Mouse (Mus musculus): ENCODE data around the gene Gm28230. TPM values are rescaled to one million over a fixed set of nuclear protein-coding genes. Genes with fewer than 3 reads are reported as not detected.

The Gm28230 gene
- polyA plus RNA-seq, 1 experiment from 2014 or later: not detected

DNA sequence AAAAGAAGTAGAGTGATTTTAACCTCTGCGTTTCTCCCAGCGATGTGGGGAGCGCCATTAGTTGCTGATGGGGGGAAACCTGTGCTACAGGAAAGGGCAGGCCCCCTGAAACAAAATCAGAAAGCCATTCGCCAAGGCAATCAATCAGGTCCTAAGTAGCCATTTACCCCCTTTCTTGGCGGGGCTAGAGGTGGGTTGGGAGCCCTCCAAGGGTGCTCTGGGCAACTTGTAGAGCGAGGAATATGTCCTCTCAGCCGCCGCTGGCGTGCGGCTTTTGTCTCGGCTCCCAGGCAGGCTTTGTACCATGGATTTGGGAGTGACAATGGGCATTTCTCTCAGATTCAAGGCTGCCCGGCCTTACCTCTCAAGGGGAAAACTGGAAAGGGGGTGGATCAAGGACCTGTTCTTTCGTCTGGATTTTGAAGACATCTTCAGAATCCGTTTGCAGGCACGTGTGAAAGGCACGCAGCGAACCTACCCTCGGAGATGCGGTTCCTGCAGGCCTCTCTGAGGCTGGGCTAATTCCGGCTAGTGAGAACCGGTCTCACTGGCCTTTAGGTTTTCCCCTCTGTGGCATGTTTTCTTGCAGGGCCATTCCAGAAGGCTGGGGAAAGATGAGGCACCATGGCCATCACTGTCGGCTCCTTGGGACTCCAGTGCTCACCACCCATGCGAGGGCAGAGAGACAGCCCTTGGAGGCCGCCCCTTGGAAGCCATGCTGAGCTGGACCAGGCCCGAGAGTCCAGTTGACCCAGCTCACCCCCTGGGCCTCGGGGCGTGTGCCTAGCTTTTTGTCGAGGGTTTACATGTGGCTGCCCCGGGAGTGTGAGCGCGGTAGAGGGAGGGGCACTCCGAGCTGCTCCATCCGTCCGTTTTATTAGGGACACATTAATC is 29.8 kb upstream of the Gm28230 start:
- Histone ChIP-seq H3K27me3 (replicated peaks; ENCODE audit: control insufficient read depth, insufficient read depth, low read length) (peaks cover 94% of the 10 kb centered on the region), H3K4me2 (ENCODE audit: low read depth, low read length) (0 out of 2 replicates have a peak overlapping the region, but pooled peaks have one; percentile 16), H3K27ac (ENCODE audit: low read length) (no peak overlapping the region), H3K36me3 (ENCODE audit: control insufficient read depth, insufficient read depth, low read length) (no peaks in the 10 kb centered on the region), H3K4me1 (ENCODE audit: control insufficient read depth, insufficient read depth, low read length) (peaks cover 4% of the 10 kb centered on the region; the same call in 1 of the 2 replicates), H3K4me3 (ENCODE audit: low read length) (no peak overlapping the region), H3K9ac (ENCODE audit: low read depth, low read length) (peak overlapping the region; percentile 45; the same call in 1 of the 2 replicates), H3K9me3 (ENCODE audit: control insufficient read depth, low read length) (no peaks in the 10 kb centered on the region)
- no peak for ATAC-seq
- WGBS: 5% methylated on average over 34 of the region's 34 CpGs

DNA sequence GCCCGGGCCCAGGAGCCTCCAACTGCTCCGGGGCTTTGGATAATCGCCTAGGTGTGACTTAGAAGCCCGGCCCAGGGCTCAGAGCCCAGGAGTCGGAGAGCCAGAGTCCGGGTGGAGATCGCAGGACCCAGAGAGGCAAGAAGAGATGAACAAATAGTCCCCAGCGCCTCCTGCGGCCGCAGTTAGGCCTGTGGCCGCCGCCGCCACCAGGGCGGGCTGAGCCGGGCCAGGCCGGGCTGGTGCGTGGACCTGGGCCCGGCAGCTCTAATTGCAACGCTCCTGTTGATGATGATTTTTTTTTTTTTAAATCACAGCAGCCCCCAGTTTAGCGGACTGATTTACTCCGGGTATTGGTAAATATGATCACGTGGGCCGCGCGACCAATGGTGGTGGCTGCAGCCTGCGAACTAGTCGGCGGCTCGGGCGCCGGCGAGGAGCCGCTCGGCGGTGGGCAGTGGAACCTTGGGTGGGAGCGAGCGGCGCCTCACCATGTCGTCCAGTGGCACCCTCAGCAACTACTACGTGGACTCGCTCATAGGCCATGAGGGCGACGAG is 28.9 kb upstream of the Gm28230 start, which contains the start of gene Hoxd9:
TSS of gene Hoxd9 (plus strand) at position 161 of the 555 bp plus-strand sequence.
- Histone ChIP-seq H3K4me1 (ENCODE audit: control insufficient read depth, insufficient read depth, low read length) (peaks cover 4% of the 10 kb centered on the region; the same call in 1 of the 2 replicates), H3K36me3 (ENCODE audit: control insufficient read depth, insufficient read depth, low read length) (no peaks in the 10 kb centered on the region), H3K4me3 (ENCODE audit: low read length) (peak within 1 kb of the TSS; percentile 48), H3K9me3 (ENCODE audit: control insufficient read depth, low read length) (no peaks in the 10 kb centered on the region), H3K27ac (ENCODE audit: low read length) (peak within 1 kb of the TSS; percentile 37; the same call in 1 of the 2 replicates), H3K9ac (ENCODE audit: low read depth, low read length) (peak within 1 kb of the TSS; percentile 62), H3K4me2 (ENCODE audit: low read depth, low read length) (peak within 1 kb of the TSS; percentile 67), H3K27me3 (replicated peaks; ENCODE audit: control insufficient read depth, insufficient read depth, low read length) (peaks cover 88% of the 10 kb centered on the region)
- under 1% methylated on average over 43 of the region's 43 CpGs for WGBS
- peak; percentile 62 for ATAC-seq

DNA sequence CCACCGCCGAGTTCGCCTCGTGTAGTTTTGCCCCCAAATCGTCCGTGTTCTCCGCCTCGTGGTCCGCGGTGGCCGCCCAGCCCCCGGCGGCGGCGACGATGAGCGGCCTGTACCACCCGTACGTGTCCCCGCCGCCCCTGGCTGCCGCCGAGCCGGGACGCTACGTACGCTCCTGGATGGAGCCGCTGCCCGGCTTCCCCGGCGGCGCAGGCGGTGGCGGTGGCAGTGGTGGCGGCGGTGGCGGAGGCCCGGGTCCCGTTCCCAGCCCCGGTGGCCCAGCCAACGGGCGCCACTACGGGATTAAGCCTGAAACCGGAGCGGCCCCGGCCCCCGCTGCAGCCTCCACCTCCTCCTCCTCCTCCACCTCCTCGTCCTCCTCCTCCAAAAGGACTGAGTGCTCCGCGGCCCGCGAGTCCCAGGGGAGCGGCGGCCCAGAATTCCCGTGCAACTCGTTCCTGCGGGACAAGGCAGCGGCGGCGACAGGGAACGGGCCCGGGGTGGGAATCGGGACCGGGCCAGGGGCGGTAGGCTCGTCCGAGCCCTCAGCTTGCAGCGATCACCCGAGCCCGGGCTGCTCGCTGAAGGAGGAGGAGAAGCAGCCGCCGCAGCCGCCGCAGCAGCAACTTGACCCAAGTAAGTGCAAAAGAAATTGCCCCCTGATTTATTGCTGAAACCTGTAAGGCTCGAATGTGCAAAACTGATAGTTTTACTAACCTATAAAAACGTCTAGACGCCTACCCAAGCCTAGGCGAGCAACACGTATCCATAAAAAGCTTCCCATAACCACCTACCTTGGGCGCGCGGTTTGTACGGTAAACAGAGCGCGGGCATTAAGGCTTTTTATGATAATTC is 28.1 kb upstream of the Gm28230 start:
- ATAC-seq: peak; percentile 49; the same call in 1 of the 2 replicates
- H3K9ac ChIP-seq (ENCODE audit: low read depth, low read length): peak overlapping the region; percentile 62
- no peaks in the 10 kb centered on the region for H3K9me3 ChIP-seq (ENCODE audit: control insufficient read depth, low read length)
- no peak overlapping the region for H3K27ac ChIP-seq (ENCODE audit: low read length)
- WGBS: under 1% methylated on average over 78 of the region's 86 CpGs
- peaks cover 4% of the 10 kb centered on the region; the same call in 1 of the 2 replicates for H3K4me1 ChIP-seq (ENCODE audit: control insufficient read depth, insufficient read depth, low read length)
- peak overlapping the region; percentile 48 for H3K4me3 ChIP-seq (ENCODE audit: low read length)
- no peaks in the 10 kb centered on the region for H3K36me3 ChIP-seq (ENCODE audit: control insufficient read depth, insufficient read depth, low read length)
- H3K4me2 ChIP-seq (ENCODE audit: low read depth, low read length): peak overlapping the region; percentile 67
- peaks cover 86% of the 10 kb centered on the region for H3K27me3 ChIP-seq (replicated peaks; ENCODE audit: control insufficient read depth, insufficient read depth, low read length)

DNA sequence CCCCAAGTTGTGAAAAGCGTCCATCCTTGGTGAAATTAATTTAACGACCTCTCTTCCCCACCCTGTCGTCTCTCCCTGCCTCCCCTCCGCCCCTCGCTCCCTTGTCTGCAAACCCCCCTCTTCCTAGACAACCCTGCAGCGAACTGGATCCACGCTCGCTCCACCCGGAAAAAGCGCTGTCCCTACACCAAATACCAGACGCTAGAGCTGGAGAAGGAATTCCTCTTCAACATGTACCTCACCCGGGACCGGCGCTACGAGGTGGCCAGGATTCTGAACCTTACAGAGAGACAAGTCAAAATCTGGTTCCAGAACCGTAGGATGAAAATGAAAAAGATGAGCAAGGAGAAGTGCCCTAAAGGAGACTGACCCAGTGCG is 27.5 kb upstream of the Gm28230 start:
- H3K4me3 ChIP-seq (ENCODE audit: low read length): peak overlapping the region; percentile 48
- WGBS: 3% methylated on average over 17 of the region's 17 CpGs
- H3K4me1 ChIP-seq (ENCODE audit: control insufficient read depth, insufficient read depth, low read length): peaks cover 4% of the 10 kb centered on the region; the same call in 1 of the 2 replicates
- no peaks in the 10 kb centered on the region for H3K36me3 ChIP-seq (ENCODE audit: control insufficient read depth, insufficient read depth, low read length)
- peak overlapping the region; percentile 62 for H3K9ac ChIP-seq (ENCODE audit: low read depth, low read length)
- peak overlapping the region; percentile 67 for H3K4me2 ChIP-seq (ENCODE audit: low read depth, low read length)
- H3K27ac ChIP-seq (ENCODE audit: low read length): no peak overlapping the region
- no peaks in the 10 kb centered on the region for H3K9me3 ChIP-seq (ENCODE audit: control insufficient read depth, low read length)
- peaks cover 86% of the 10 kb centered on the region for H3K27me3 ChIP-seq (replicated peaks; ENCODE audit: control insufficient read depth, insufficient read depth, low read length)
- ATAC-seq: no peak

DNA sequence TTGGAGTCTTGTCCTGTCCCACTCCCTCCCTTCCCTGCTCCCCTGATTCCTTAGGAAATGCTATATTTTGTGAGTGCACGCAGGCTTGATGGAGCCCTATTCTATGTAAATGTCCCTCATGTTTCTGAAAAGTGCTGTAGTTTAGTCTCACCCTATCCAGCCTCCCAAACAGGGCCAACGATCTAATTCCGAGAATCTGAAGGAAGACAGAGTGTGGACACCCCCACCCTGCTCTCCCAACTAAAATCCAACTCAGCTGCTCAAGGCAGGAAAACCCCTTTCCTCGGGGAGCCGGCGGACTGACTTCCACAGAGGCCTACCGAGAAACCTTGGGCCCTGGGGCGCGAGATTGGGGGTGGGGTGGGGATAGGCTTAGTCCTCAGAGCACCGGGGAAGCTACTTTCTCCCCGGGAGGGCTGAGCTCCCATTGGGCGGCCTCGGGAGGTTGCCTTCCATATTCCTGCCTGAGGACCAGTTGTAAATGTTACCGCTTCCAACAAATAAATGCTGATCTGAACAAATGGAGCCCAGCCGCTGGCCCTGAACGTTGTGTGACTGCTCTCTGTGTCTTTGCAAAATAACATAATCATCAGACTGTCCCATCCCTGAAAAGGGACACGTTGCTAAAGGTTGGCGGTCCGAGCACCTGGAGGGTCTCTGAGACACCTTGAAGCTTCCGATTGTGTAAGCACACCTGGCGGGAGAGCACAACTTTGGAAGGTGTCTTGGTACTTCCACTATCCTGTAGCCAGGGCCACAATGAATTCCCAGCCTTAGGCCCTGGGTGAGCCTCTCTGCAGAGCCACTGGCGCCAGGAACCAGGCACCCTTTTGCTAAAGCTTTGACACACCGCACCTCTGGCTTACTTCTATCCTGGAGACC is 26.6 kb upstream of the Gm28230 start:
- Histone ChIP-seq H3K4me3 (ENCODE audit: low read length) (no peak overlapping the region), H3K9me3 (ENCODE audit: control insufficient read depth, low read length) (no peaks in the 10 kb centered on the region), H3K4me1 (ENCODE audit: control insufficient read depth, insufficient read depth, low read length) (peaks cover 8% of the 10 kb centered on the region), H3K27me3 (replicated peaks; ENCODE audit: control insufficient read depth, insufficient read depth, low read length) (peaks cover 87% of the 10 kb centered on the region), H3K27ac (ENCODE audit: low read length) (no peak overlapping the region), H3K9ac (ENCODE audit: low read depth, low read length) (peak overlapping the region; percentile 12; the same call in 1 of the 2 replicates), H3K4me2 (ENCODE audit: low read depth, low read length) (0 out of 2 replicates have a peak overlapping the region, but pooled peaks have one; percentile 12), H3K36me3 (ENCODE audit: control insufficient read depth, insufficient read depth, low read length) (no peaks in the 10 kb centered on the region)
- no peak for ATAC-seq
- 10% methylated on average over 23 of the region's 23 CpGs for WGBS

DNA sequence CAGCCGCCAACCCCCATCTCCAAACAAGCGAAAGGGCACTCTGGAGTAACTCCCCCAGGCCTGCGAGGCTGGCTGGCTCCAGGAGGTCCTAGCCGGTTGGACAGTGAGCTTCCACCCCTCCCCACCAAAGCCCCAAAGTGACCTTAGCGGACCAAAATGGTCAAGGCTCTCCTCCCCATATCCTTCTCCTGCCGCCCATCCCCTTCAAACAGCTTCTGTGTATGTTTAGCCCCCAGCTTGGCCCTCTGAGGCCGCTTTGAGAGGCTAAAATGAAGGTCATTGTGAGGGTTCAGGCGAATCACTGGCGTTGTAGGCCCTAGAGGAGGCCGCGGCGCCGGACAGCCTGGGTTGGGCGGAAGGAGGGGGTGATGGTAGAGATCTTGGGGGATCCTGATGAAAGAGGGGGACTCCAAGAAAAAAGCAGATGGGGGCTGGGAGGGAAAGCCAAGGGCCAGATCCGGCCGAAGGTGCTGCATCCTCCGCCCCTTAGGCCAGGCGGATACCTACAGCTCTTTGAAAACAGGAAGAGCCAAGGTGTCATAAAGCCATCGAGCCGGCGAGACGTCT is 25.9 kb upstream of the Gm28230 start:
- no peak for ATAC-seq
- peaks cover 85% of the 10 kb centered on the region for H3K27me3 ChIP-seq (replicated peaks; ENCODE audit: control insufficient read depth, insufficient read depth, low read length)
- H3K4me2 ChIP-seq (ENCODE audit: low read depth, low read length): no peak overlapping the region
- no peak overlapping the region for H3K4me3 ChIP-seq (ENCODE audit: low read length)
- H3K36me3 ChIP-seq (ENCODE audit: control insufficient read depth, insufficient read depth, low read length): no peaks in the 10 kb centered on the region
- no peaks in the 10 kb centered on the region for H3K9me3 ChIP-seq (ENCODE audit: control insufficient read depth, low read length)
- H3K9ac ChIP-seq (ENCODE audit: low read depth, low read length): peak overlapping the region; percentile 12; the same call in 1 of the 2 replicates
- WGBS: 15% methylated on average over 22 of the region's 22 CpGs
- H3K4me1 ChIP-seq (ENCODE audit: control insufficient read depth, insufficient read depth, low read length): peaks cover 11% of the 10 kb centered on the region
- H3K27ac ChIP-seq (ENCODE audit: low read length): no peak overlapping the region

DNA sequence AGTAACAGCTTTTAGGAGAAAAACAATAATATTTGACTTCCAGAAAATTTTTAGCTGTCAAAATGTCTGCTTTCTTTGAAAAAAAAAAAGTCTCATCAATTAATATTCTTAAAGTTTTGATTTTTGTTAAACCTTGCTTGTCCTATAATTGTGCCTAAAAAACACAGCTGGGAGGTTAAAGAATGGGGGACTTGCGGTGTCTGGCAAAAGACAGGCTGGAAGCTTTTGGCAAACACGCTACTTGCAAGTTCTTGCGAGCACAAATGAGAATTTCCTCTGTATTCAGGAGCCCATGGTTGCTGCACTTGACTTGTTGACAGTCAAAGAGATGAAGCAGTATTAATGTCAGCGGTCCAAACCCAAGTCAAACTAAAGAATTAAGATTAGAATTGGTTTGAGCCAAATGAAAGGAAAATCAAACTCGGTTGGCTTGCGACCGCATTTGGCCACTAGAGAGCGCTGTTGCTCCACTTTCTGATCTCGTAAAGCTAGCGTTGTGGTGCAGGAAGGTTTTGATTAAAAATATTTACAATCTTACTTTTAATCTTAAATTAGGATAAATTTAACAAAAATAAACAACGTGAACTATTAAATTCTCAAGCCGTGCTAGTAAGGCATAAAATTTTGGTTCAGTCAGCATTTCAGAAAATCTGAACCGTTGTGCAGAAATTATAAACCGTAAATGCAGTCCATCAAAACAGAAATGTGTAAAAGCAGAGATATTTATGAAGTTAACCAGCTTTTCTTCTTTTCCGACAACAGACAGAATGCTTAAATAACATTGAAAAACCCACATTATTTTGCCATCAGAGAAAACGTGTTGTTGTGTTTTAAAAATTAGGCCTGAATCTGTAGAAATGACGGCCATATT is 24.3 kb upstream of the Gm28230 start:
- Histone ChIP-seq H3K4me3 (ENCODE audit: low read length) (no peak overlapping the region), H3K4me1 (ENCODE audit: control insufficient read depth, insufficient read depth, low read length) (peaks cover 11% of the 10 kb centered on the region), H3K4me2 (ENCODE audit: low read depth, low read length) (no peak overlapping the region), H3K27me3 (replicated peaks; ENCODE audit: control insufficient read depth, insufficient read depth, low read length) (peaks cover 82% of the 10 kb centered on the region), H3K27ac (ENCODE audit: low read length) (no peak overlapping the region), H3K9me3 (ENCODE audit: control insufficient read depth, low read length) (no peaks in the 10 kb centered on the region), H3K36me3 (ENCODE audit: control insufficient read depth, insufficient read depth, low read length) (no peaks in the 10 kb centered on the region), H3K9ac (ENCODE audit: low read depth, low read length) (no peak overlapping the region)
- ATAC-seq: no peak
- 14% methylated on average over 17 of the region's 17 CpGs for WGBS
